Mouse (Mus musculus) G1E (cell line): ENCODE results near the gene Ly86. TPM values are rescaled to one million over a fixed set of nuclear protein-coding genes. Genes with fewer than 3 reads are reported as not detected.

Experiments
- ATAC-seq: 2 replicates; pipeline ENCODE4 v1.8.0; 2016; ENCODE audit warnings: mild to moderate bottlenecking; ENCODE audit not compliant: insufficient number of reproducible peaks, poor library complexity, low FRiP score, severe bottlenecking; ENCODE audit errors: extremely low read depth
- DNase-seq: peaks from one replicate; pipeline ENCODE4 v3.0.0; 2012; ENCODE audit warnings: low spot score
- H3K27me3 ChIP-seq: 2 replicates; pipeline ENCODE4 v1.6.1; 2012; ENCODE audit warnings: mild to moderate bottlenecking, low read length, inconsistent platforms; ENCODE audit not compliant: insufficient read depth
- H3K36me3 ChIP-seq: replicated peaks from 2 replicates; pipeline ENCODE3; 2012; ENCODE audit warnings: mild to moderate bottlenecking, inconsistent platforms
- H3K4me1 ChIP-seq: 2 replicates; pipeline ENCODE4 v1.6.1; 2012; ENCODE audit warnings: low read depth, low read length, inconsistent platforms, mixed read lengths; ENCODE audit not compliant: insufficient read depth
- H3K4me3 ChIP-seq: 2 replicates; pipeline ENCODE4 v1.5.1; 2012; ENCODE audit warnings: low read depth, mild to moderate bottlenecking, inconsistent platforms, low read length, moderate library complexity, mixed read lengths
- H3K9me3 ChIP-seq: replicated peaks from 2 replicates; pipeline ENCODE4 v1.6.1; 2012; ENCODE audit warnings: inconsistent platforms
- CTCF ChIP-seq: IDR thresholded peaks from 2 replicates; pipeline ENCODE4 v1.5.1; 2012; ENCODE audit warnings: low read depth, low read length, inconsistent platforms, mixed read lengths
- GATA1 ChIP-seq: IDR thresholded peaks from 2 replicates; pipeline ENCODE4 v1.6.1; 2012; ENCODE audit warnings: borderline replicate concordance, low read length, inconsistent platforms, mixed read lengths
- GATA2 ChIP-seq: IDR thresholded peaks from 2 replicates; pipeline ENCODE4 v1.6.1; 2012; ENCODE audit warnings: low read depth, low read length, inconsistent platforms, borderline replicate concordance
- POLR2AphosphoS5 ChIP-seq: IDR thresholded peaks from 2 replicates; pipeline ENCODE4 v1.6.1; 2012; ENCODE audit warnings: low read depth, low read length, inconsistent platforms; ENCODE audit not compliant: insufficient replicate concordance
- TAL1 ChIP-seq: conservative IDR thresholded peaks from 2 replicates; pipeline ENCODE4 v1.6.1; 2012; ENCODE audit warnings: low read depth, low read length, inconsistent platforms, mixed read lengths
- polyA plus RNA-seq: library from polyadenylated mRNA; stranded (reverse); fragments of >175 nt; gene quantifications from 2 replicates; pipeline ENCODE4 v1.2.3, GENCODE M21; 2012
- total RNA-seq, 2 experiments: library from RNA; stranded (forward) in 1 of 2; stranded (reverse) in 1 of 2; fragments of 200-1000 nt in 1 of 2; fragments of >200 nt in 1 of 2; fragmentation: Nextera tagmentation in 1 of 2; gene quantifications; 2 replicates each; pipeline ENCODE4 v1.2.3; 2014 to 2017

The Ly86 gene
- total and polyA plus RNA-seq, 3 experiments, result 0.22 TPM; not detected in 2

GRCm38 (mm10) chr13:37433142-37433541 is 88.1 kb downstream of the Ly86 start:
- H3K4me3 ChIP-seq, result no peak overlapping the region
- no peaks in the 10 kb centered on the region for H3K36me3 ChIP-seq
- no peak for TF ChIP-seq CTCF
- TF ChIP-seq GATA1, result no peak
- TF ChIP-seq GATA2, result no peak
- no peak for TF ChIP-seq TAL1
- no peak for TF ChIP-seq POLR2AphosphoS5
- H3K4me1 ChIP-seq, result peaks cover 4% of the 10 kb centered on the region
- ATAC-seq (no peak), DNase-seq (no peak)
- H3K27me3 ChIP-seq, result peaks cover 35% of the 10 kb centered on the region
- H3K9me3 ChIP-seq, result no peaks in the 10 kb centered on the region

GRCm38 (mm10) chr13:37433730-37434129 is 88.7 kb downstream of the Ly86 start:
- no peak overlapping the region for H3K4me3 ChIP-seq
- DNase-seq (no peak), ATAC-seq (no peak)

GRCm38 (mm10) chr13:37434137-37434772 is 89.2 kb downstream of the Ly86 start:
- DNase-seq (peak; percentile 14), ATAC-seq (no peak)

More at GRCm38 (mm10) chr13:37433730-37434129, 88.7 kb downstream of the Ly86 start:
- Histone ChIP-seq H3K27me3 (peaks cover 35% of the 10 kb centered on the region), H3K4me1 (peaks cover 4% of the 10 kb centered on the region), H3K36me3 (no peaks in the 10 kb centered on the region), H3K9me3 (no peaks in the 10 kb centered on the region)
- TF ChIP-seq GATA2 (no peak), POLR2AphosphoS5 (no peak), CTCF (no peak), TAL1 (no peak), GATA1 (no peak)

GRCm38 (mm10) chr13:37434841-37435240 is 89.8 kb downstream of the Ly86 start:
- peaks cover 32% of the 10 kb centered on the region for H3K27me3 ChIP-seq
- peaks cover 4% of the 10 kb centered on the region for H3K4me1 ChIP-seq
- no peaks in the 10 kb centered on the region for H3K9me3 ChIP-seq
- no peaks in the 10 kb centered on the region for H3K36me3 ChIP-seq
- TF ChIP-seq TAL1, result no peak
- no peak for TF ChIP-seq POLR2AphosphoS5
- TF ChIP-seq GATA1, result no peak
- no peak for TF ChIP-seq GATA2
- TF ChIP-seq CTCF, result no peak
- DNase-seq (no peak), ATAC-seq (no peak)
- no peak overlapping the region for H3K4me3 ChIP-seq

More at GRCm38 (mm10) chr13:37434137-37434772, 89.2 kb downstream of the Ly86 start:
- Histone ChIP-seq H3K4me3 (no peak overlapping the region), H3K9me3 (no peaks in the 10 kb centered on the region), H3K36me3 (no peaks in the 10 kb centered on the region), H3K4me1 (peaks cover 4% of the 10 kb centered on the region), H3K27me3 (peaks cover 35% of the 10 kb centered on the region)
- TF ChIP-seq GATA1, result no peak
- TF ChIP-seq CTCF, result peak; percentile 74
- TF ChIP-seq TAL1, result no peak

- no peaks in the 10 kb centered on the region for H3K9me3 ChIP-seq
- no peak for ATAC-seq
- peaks cover 4% of the 10 kb centered on the region for H3K4me1 ChIP-seq
- H3K4me3 ChIP-seq, result no peak overlapping the region
- no peaks in the 10 kb centered on the region for H3K36me3 ChIP-seq
- TF ChIP-seq TAL1 (no peak), CTCF (no peak), GATA1 (no peak), POLR2AphosphoS5 (no peak), GATA2 (no peak)
- peaks cover 43% of the 10 kb centered on the region for H3K27me3 ChIP-seq
- no peak for DNase-seq
Observed at GRCm38 (mm10) chr13:37436267-37437013, 91.4 kb downstream of the Ly86 start.

- ATAC-seq (no peak), DNase-seq (no peak)
- Histone ChIP-seq H3K4me1 (peaks cover 9% of the 10 kb centered on the region), H3K4me3 (no peak overlapping the region), H3K27me3 (peaks cover 54% of the 10 kb centered on the region), H3K36me3 (no peaks in the 10 kb centered on the region), H3K9me3 (no peaks in the 10 kb centered on the region)
- TF ChIP-seq CTCF (no peak), POLR2AphosphoS5 (no peak)
Observed at GRCm38 (mm10) chr13:37438788-37439187, 93.8 kb downstream of the Ly86 start.
